Comparison of ENCODE assay signal across 10 mouse cellular contexts in the genomic region with DNA sequence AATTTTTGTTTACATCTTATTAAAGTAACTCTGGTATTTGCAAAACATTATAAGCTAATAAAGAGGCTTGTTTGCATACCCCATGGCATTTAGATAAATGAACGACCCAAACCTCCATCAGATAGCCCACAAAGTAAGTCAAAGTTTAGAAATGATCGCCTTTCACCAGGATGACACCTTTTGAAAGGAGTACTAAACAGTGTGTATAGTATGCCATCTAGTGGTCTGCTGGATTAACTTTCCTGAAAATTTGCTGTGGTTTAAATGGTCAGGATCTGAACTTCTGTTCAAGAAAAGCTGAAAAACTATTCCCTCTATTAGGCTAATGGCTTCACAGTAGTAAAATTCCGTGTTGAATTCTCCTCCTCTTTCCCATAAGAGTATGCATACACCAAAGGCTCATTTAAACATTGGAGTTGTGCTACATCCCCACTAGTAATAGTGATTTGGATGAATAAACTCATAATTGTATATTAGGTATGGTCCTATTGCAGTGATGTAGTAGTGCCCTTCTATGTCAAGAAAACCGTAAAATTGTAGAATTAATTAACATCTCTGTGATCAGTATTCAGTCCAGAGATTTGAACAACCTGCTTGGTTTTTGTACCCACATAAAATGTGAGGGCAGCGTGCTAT. TPM values are rescaled to one million over a fixed set of nuclear protein-coding genes. Genes with fewer than 3 reads are reported as not detected.
DNase-seq lines count a peak whose midpoint lies in the region; ATAC-seq lines count a peak whose summit lies in the region.
"Had no signal": no experiment of that assay in that cellular context is flagged by ENCODE, and none has a peak within 500 bp of the region (broad histone marks: within the 10 kb centered on the region; RNA-seq: fewer than 3 reads in every experiment).

No protein-coding gene starts in this region.

- no peaks in the 10 kb centered on the region for H3K36me3 ChIP-seq in midbrain, embryonic 16.5 days (ENCODE audit: control insufficient read depth, insufficient read depth, low read length)

- H3K4me3 ChIP-seq in midbrain, embryonic 16.5 days (ENCODE audit: low read depth, low read length) = no peak overlapping the region
- H3K4me3 ChIP-seq: myocyte had no signal

- ATAC-seq in midbrain, embryonic 16.5 days = peak; percentile 80; the same call in 1 of the 2 replicates
- no peak for ATAC-seq in CD4-positive, CD25-positive, alpha-beta regulatory T cell, adult 4 months

- no peak overlapping the region for H3K9ac ChIP-seq in midbrain, embryonic 16.5 days (ENCODE audit: low read depth, low read length)

- DNase-seq in layer of hippocampus, adult 11-12 months (ENCODE audit: low spot score) = peak; percentile 7
- no peak for DNase-seq in layer of hippocampus, postnatal 10 days (ENCODE audit: low spot score in 2 of 2)
- DNase-seq in MN1 (ENCODE audit: low spot score) = peak; percentile 20
- DNase-seq in fibroblast of lung, adult 2 months (ENCODE audit: low read depth) = peak; percentile 2
- no peak for DNase-seq in thymus, postnatal 10 days (ENCODE audit: low spot score in 2 of 2)
- no peak for DNase-seq in spleen, postnatal 36 days (ENCODE audit: low spot score in 2 of 2)

- no peak overlapping the region for H3K4me2 ChIP-seq in midbrain, embryonic 16.5 days (ENCODE audit: low read length)

- no peak overlapping the region for H3K27ac ChIP-seq in midbrain, embryonic 16.5 days (ENCODE audit: low read length)

- H3K27me3 ChIP-seq in midbrain, embryonic 16.5 days (ENCODE audit: control insufficient read depth, insufficient read depth, low read depth, low read length) = no peaks in the 10 kb centered on the region

- 34% methylated on average over 5 of the region's 5 CpGs for WGBS in midbrain, embryonic 16.5 days

- no peaks in the 10 kb centered on the region for H3K4me1 ChIP-seq in midbrain, embryonic 16.5 days (ENCODE audit: control insufficient read depth, insufficient read depth, low read length)

- no peaks in the 10 kb centered on the region for H3K9me3 ChIP-seq in midbrain, embryonic 16.5 days (replicated peaks; ENCODE audit: control insufficient read depth, low read length, poor library complexity, severe bottlenecking)

RNA-seq across cellular contexts. Expression of gene Crisp4, which starts 38.9 kb away (rescaled TPM):
- not detected for total RNA-seq in layer of hippocampus, postnatal 10 days (2021)
- not detected in 2 replicates for polyA plus RNA-seq in midbrain, embryonic 16.5 days (2015; fragmentation: Nextera tagmentation; extraction: Ambion mirVana)
- polyA plus RNA-seq in CD4-positive, CD25-positive, alpha-beta regulatory T cell, adult 4 months (2017; shearing (Covaris generic)) = not detected
- total RNA-seq: layer of hippocampus, adult 18-20 months had no signal
- polyA plus RNA-seq: myocyte had no signal

Comparison
In these comparisons a context has a peak if more than half of its experiments do, and no peak if none do; other contexts are left out.
1. DNase-seq: peak in layer of hippocampus, adult 11-12 months (single experiment), MN1 (single experiment) and fibroblast of lung, adult 2 months (single experiment); none in layer of hippocampus, postnatal 10 days (0 of 2), thymus, postnatal 10 days (0 of 2) and spleen, postnatal 36 days (0 of 2).